Mouse (Mus musculus): ENCODE measurements around the gene Nav1.
"Not testable (repeated sequence)": the region's sequence is repeated elsewhere in the genome, so short reads cannot be mapped to it uniquely, and the experiment has no call there.

Gene Nav1

DNA sequence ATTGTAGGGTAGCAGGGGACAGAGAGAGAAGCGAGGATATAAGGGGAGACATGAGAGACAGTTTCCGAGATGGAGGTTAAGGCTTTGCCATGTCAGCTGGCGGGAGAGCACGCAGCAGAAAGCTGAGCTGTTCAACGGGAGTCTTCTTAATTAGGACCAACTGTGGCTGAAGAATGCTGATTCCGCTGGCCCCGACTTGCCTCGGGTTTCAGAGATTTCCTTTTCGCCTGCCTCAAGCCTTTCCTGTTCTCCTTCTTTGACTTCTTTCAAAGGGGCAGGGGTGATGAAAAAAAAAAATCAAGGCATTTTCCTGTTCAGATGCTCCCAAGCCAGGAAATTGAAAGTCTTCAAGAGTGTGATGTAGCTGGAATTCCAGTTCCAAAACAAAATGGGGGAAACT lies 118.2 kb downstream of the Nav1 start:
- no peak for DNase-seq (ENCODE audit: low read depth, low spot score)

DNA sequence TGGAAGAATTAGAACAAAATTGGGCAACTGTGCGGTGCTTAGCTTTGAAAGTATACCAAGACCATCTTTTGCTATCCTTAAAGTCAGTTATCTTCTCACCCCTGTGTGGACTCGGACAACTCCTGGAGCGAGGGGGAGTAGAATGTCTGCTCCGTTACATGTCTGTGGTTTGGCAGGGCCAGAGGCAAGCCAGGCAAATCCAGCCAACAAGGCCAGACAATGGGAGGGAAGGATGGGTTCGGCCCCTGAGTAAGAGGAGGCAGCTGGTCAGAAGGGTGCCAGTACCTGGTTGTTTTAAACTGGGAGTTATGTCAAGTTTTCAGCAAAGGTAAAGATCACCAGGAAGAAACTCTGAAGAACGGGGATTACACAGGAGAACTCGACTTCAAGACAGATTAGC lies 121.9 kb downstream of the Nav1 start:
- no peak for DNase-seq (ENCODE audit: low read depth, low spot score)

DNA sequence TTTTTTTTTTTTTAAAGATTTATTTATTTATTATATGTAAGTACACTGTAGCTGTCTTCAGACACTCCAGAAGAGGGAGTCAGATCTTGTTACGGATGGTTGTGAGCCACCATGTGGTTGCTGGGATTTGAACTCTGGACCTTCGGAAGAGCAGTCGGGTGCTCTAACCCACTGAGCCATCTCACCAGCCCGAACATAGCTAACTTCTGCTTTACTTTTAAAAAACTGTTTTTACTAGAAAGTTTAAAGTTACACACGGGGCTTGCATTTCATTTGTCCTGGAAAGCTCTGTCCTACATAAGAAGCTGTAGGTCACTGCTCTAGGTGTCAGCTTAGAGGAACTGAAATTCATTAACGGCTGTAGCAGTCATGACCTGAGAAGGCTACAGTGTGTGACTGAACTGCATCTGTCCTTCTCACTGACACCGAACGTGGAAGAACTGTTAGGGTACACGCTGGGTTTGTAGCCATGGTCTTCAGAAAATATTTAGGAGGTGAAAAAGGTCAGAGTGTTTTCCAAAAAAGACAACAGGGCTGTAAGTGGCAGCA lies 122.5 kb downstream of the Nav1 start:
- DNase-seq (ENCODE audit: low read depth, low spot score), result not testable (repeated sequence)

DNA sequence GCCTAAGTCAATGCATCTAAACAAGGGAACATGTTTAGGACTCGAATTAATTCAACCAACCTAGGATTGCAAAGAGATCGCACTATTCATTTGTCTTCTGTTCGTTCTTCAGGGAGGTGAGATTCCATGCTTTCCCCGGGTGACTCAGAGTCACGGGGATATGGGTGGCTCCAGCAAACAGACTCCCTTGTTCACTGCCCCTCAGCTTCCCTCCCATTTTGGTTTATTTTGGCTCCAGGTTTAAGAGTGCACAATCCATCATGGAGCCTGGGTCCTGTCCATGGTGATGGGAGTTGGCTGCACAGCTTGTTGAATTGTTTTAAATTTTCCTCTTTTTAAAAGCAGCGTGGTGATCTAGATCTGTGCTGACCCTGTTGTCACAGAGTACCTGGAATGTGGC lies 123.1 kb downstream of the Nav1 start:
- DNase-seq (ENCODE audit: low read depth, low spot score), result no peak

DNA sequence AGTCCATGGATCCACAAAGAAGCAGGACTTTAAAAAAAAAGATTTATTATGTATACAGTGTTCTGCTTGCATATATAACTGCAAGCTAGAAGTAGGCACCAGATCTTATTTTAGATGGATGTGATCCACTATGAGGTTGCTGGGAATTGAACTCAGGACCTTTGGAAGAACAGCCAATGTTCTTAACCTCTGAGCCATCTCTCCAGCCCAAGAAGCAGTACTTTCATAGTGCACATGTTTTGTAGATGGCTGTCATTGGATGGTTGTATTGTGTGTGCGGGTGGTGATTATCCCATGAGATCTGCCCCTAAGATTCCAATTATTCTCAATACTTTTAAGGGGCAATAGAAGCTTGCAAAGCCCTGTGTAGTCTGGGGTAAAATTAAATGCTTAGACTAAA lies 124.4 kb downstream of the Nav1 start:
- DNase-seq (ENCODE audit: low read depth, low spot score), result no peak

DNA sequence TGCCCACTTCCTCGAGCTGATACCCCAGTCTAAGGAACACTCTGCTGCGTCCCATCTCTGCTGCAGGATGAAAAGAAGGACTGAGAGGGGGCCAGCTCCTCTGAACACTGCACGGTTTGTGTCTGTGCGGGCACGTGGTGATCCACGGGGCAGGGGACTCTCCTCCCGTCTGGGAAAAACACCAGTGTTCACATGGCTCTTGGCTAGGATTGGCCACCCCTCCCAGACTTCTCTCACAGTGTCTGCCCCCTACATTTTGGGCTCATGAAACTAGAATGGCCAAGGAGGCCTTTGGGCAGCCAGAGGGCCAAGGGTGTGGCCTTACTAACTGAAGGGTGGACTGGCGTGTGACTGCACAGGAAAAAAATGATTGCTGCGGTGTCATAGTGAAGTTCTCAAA lies 125.4 kb downstream of the Nav1 start:
- DNase-seq (ENCODE audit: low read depth, low spot score), result no peak

DNA sequence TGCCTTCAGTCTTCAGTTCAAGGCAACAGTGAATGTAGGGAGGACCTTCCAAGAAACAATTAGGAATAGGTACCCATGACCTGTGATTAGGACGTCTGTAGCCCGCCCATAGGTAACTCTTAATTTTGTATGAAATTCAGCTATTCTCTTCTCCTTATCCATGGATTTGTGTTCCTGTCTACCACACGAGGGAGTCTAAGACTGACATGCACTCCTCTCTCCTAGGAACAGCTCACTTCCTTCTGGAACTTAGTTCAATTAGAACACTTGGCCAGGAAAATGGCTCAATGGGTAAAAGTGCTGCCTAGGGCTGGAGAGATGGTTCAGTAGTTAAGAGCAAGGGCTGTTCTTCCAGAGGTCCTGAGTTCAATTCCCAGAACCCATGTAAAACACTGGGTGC lies 126.3 kb downstream of the Nav1 start:
- DNase-seq (ENCODE audit: low read depth, low spot score), result no peak

DNA sequence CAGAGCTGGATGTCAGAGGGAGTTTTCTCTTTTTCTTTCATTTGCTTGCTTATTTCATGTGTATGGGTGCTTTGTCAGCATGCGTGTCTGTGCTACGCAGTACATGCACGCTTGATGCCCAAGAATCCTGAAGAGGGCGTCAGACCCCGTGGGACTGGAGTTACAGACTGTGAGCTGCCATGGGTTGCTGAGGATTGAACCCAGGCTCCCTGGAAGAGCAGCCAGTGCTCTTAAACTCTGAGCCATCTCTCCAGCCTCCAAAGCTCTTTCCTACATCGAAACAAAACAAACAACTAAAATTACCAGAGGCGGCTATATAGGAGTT lies 131.6 kb downstream of the Nav1 start:
- no peak for DNase-seq (ENCODE audit: low read depth, low spot score)

DNA sequence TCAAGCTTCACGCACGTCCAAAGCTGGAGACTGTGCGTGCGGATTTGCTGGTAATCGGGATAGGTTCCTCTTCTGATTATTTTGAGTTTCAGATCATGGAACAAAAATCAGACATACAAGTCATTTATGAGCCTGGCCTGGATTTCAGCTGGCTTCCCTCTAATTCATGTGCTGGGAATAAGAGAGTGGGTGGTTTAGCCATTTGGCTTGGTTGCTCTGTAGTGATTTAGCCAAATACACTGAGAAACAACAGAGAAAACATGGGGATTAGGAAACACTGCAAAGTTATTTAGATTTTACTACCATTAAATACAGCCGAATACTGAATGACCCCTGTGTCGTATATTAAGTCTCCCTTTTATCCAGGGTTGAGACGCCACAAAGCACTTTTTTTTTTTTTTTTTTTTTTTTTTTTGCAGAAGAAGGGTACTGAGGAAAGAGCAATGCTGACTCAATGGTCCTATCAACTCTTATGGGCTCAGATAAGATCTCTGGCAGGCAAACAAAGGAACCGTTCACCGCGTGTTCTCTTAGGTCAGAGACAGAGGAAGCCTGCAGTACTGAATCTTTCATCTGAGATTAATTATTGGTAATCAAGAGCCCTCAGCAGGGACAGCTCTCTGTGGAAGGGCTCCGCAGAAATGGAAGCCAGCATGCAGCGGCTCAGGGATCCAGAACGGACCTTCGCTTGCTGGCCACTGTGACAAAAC lies 132.1 kb downstream of the Nav1 start:
- no peak for DNase-seq (ENCODE audit: low read depth, low spot score)

DNA sequence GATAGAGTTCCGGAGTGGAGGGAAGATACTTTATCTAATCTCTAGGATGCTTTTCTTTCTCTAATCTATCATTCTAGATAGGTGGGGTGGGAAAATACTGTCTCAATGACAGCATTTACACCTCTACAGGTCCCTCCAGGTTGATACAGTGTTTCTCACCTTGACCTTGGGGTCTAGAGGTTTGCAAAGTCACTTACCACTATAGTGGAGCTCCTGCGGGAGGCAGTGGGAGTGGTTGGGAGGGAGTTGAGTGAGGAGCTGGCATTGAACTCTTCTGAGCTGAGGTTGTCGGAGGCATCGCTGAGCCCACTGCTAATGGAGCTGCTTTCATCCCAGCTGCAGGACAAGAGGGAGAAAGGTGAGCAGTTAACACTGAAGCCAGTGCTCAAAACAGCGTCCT lies 134.6 kb downstream of the Nav1 start:
- DNase-seq (ENCODE audit: low read depth, low spot score), result no peak

DNA sequence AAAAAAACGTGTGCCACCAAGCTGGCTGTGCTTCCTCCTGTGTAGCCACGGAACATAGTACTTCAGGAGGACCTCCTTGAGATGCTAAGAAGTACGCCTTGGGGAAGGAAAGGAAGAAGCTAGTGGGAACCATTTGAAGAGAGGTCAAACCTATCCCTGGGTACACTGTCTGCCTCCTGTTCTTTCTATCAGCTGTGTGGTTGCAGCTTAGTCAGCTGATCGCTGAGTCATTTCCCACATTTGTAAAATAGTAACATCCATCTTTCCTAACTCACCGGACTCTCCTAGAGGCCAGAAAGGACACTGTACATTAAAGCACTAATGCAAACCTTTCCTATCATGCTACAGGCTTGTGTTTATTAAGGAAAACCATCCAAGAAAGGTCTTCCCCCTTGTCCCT lies 135.4 kb downstream of the Nav1 start:
- DNase-seq (ENCODE audit: low read depth, low spot score), result peak; percentile 67

DNA sequence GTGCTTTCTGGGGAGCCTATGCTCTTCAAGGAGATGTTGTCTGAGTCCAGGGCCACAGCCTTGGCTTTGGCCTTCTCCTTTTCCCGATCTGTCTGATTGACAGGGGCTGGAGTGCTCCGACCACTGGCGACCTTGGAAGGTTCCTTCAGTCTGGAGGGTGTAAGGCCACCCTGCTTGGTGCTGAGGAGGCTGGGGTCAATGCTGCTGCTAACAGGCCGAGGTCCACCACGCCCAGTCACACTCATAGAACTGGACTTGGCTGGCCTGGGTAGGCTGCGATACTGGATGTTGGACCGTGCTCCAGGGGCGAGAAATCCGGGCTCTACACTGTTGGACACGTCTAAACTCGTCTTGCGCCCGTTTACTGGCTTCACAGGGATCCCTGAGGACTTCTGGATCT lies 136.5 kb downstream of the Nav1 start:
- DNase-seq (ENCODE audit: low read depth, low spot score), result no peak

DNA sequence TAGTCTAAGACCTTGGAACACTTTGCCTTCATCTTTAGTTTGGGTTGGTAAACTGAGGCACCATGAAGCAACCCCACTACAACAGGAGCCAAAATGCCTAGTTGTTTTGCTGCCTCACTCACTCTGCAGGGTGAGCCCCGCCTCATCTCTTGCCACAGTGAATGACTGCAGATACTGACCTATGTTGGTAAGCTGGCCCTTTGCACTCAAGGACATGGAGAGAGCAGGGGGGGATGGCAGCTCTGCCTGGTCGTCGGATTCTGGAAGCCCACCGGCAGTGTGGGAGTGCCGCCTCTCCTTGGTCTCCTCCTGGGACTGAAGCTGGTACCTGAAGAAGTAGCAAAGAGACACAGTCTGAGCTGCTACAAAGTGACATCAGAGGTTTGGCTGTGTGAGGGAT lies 139.6 kb downstream of the Nav1 start:
- DNase-seq (ENCODE audit: low read depth, low spot score), result no peak

DNA sequence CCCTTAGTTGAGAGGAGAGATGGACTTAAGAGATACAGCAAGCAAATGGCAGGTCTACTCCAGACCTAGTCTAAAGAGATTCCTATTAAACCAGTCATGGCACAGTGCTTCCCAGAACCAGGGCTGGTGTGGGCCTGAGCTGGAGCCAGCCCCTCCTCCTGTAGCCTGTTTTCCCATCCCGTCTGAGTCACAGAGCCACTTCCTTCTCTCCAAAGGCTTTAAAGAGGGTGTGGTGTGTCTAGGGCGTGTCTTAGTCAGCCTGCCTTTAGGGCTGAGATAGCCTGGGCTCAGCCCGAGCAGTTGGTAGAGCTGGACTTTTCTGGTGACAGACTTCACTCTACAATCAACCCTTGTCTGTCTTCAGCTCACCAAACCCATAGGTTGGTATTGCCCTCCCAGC lies 140.2 kb downstream of the Nav1 start:
- peak; percentile 98 for DNase-seq (ENCODE audit: low read depth, low spot score)

DNA sequence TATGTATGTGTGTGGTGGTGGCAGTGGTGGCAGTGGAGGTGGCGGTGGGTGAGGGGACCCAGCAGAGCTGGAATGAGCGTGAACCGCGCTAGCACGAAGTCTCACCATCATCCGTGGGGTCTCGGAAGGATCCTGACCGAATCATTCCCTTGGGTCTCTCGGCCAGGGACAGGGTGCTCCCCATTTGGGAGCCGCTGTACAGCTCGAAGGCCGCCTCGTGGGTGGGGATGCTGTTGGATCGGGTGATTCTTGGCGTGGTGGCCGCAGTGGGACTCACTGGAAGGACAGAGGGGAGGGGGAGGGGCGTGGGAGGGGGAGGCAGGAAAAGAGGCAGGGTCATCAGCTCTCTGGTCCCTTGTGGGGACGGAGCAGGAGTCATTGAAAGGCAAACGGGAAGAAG lies 141.4 kb downstream of the Nav1 start:
- no peak for DNase-seq (ENCODE audit: low read depth, low spot score)

DNA sequence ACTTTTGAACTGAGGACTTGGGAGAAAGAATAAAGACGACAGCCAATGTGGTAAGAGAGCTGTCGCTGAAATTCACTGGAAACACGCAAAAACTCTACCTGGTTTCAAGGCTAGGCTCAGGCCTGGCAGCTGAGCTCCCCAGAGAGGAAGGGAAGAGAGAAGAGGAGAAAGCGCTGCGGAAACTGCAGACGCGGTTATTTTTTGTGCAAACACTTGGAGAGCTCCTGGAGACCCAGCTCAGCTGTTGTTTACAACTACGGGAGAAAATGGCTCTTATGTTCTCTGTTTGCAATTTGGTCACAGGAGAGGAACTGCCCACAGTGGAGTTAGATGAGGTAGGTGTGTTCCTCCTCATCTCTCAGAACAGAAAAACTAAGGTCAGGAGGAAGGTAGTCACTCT lies 144.4 kb downstream of the Nav1 start:
- no peak for DNase-seq (ENCODE audit: low read depth, low spot score)

DNA sequence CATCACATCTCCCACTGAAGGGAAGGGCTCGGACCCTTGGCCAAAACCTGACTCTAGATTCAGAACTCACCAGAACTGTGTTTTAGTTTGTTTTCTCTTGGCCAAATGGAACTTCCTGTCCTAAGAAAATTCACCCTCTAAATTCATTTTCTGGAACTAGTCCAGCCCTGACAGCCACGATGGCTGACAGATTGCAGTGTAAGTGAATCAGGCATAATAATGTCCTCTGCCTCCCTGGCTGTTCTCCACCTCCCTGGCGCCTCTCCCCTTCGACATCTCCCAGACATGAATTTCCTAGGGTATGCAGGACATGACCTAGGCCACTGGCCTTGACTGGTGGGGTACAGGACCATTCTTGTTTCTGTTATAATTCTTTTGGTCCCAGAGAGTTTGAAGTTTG lies 144.8 kb downstream of the Nav1 start:
- DNase-seq (ENCODE audit: low read depth, low spot score), result peak; percentile 34

DNA sequence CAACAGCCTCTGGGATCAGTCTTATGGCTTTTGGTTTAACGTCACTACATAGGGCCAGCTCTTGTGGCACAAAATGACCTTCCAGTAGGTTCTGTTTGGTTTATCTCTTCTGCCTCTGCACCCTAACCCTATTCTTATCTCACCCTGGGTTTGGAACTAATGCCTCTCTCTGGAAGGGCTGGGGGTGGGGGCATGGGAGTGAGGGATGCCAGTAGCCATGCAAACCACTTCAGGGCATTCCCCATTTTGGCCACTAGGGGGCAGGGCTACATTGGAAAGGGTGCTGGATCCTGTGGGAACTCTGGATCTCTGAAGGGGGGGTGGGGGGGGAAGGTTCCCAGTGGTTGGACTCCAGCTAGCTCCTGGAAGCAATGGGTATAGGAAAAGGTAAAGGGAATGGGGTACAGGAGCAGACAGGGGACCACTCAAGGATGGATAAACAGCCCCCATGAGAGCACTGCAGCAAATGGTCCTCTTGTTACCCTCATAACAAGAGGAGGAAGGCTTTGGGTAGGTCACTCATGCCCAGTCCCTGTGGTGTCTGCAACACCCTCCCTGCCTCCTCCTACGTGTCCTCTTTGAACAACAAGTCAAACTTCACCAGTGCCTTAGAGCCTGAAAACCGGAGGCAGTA lies 145.9 kb downstream of the Nav1 start:
- peak; percentile 72 for DNase-seq (ENCODE audit: low read depth, low spot score)

DNA sequence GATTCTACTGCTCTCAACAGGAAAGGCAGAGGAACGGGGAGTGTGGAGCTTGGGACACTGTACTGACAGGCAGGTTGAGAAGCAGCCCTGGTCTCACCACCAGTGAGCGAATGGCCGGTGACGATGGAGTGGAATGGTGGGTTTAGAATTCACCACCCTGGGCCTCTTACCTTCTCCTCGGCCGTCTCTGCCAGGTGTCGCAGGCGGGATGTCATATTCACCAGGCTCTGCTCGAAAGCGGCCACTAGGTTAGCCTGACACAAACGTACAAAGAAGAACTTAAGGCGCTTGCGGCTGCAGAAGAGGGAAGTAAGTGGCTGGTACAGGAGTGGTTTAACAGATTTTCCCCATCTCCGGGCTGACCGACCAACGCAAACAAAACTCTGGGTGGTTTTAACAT lies 146.6 kb downstream of the Nav1 start:
- DNase-seq (ENCODE audit: low read depth, low spot score), result no peak

DNA sequence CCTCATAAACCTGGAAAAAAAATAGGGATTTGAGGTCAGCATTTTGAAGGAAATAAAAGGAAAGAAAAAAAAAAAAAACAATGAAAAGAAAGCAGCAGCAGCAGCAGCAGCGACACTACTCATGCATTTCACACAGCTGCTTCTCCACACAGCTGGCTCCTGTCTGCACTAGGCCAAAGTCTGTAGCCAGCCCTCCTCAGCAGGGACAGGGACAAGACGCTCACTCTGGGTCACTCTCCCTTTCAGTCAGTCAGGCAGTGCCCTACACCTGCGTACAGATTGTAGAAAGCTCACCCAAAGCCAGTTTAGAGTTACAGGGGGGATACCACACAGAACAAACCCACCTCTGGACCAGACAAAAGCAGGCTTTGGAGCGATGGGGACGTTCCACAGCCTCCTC lies 149.2 kb downstream of the Nav1 start:
- DNase-seq (ENCODE audit: low read depth, low spot score), result no peak

DNA sequence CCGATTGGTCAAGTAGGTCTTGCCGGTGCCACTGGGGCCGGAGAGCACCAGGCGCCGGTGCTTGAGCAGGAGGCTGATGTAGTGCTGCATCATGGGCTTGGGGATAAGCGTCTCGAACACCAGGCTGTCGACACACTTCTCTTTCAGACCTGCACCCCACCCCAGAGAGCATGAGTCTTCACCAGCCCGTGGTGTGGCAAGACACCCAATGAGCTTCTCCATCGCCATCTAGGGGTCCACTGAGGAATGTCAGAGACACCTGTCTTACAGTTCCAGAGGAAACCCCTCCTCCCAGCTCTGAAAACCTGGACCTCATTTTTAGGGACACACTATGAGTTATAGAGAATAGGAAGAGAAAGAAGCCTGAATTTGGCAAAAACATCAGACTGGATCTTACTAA lies 154.8 kb downstream of the Nav1 start:
- DNase-seq (ENCODE audit: low read depth, low spot score), result peak; percentile 46

DNA sequence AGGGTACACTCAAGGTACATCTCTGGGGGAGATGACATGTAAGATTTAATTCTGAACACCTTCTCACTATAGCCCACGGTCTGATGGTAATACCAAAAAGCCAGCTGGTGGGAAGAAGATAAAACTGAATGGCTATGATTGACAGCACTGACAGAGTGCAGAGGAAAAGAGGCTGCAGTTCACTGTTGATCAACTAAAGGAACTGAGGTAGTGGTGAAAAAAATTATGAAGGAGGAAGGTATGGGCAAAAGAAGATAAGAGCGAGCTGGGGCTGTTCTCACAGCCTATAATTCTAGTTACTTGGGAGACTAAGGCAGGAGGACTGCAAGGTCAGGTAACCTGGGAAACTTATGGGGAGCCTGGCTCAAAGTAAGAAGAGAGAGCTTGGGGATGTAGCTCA lies 155.7 kb downstream of the Nav1 start:
- DNase-seq (ENCODE audit: low read depth, low spot score), result no peak

DNA sequence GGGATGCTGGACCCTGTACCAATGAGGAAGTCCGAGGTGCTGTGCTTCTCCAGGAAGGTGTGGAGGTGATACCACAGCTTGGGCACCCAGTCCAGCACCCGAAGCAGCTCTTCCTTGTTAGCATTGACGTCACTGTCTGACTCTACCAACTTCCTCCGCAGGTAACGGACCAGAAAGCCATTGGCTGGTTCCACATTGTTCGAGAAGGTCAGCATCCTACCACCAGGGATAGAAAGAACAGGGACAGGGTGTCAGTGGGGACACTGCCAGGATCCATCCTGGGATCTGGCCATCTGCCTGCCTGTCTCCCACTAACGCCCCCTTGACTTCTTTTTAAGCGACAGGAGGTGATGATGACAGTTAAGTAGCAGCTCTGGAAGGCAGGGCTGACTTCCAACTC lies 157.2 kb downstream of the Nav1 start:
- DNase-seq (ENCODE audit: low read depth, low spot score), result no peak

DNA sequence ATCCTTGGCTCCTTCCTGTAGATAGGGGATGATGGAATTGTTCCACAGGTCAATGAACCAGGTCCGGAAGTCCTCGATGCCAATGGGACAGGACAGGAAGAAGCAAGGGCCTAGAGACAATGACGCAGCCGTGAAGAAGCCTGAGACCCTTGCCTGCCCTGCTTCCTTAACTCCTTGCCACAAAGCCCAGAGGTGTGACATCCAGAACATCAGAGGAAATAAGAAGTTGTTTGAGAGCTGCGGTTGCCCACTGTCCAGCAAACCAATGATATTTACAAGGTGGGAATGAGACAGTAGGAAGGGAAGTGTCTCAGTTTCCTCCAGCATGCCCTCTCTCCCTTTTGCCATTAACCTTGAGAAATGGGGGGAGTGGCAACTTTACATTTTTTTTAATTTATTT lies 158.2 kb downstream of the Nav1 start:
- no peak for DNase-seq (ENCODE audit: low read depth, low spot score)
